Mouse (Mus musculus) bone marrow, adult 2 months (tissue): ENCODE measurements around the gene Fam168a.

ENCODE experiments used
- CTCF ChIP-seq: fragments of 200-500 bp; IDR thresholded peaks from 2 replicates; pipeline ENCODE4 v1.5.1; 2011; ENCODE audit warnings: low read length, control low read depth; ENCODE audit not compliant: control insufficient read depth, insufficient read depth
- POLR2A ChIP-seq: fragments of 200-500 bp; IDR thresholded peaks from 2 replicates; pipeline ENCODE4 v1.6.1; 2011; ENCODE audit warnings: low read depth, mild to moderate bottlenecking, control low read depth, low read length, borderline replicate concordance; ENCODE audit not compliant: control insufficient read depth

GRCm38 (mm10) chr7:100805391-100805790, 99.0 kb downstream of the Fam168a start:
- no peak for TF ChIP-seq CTCF
- TF ChIP-seq POLR2A, result no peak
